Mouse (Mus musculus) mouse trophoblast stem cell (cell line): ENCODE data around the gene Olfr700.
"Not testable (repeated sequence)": the region's sequence is repeated elsewhere in the genome, so short reads cannot be mapped to it uniquely, and the experiment has no call there.

Experiments
- in situ Hi-C, 2 experiments: fragments of 300-500 bp; cut with MseI, MboI; formaldehyde crosslinking; loops; 2 replicates in 1 of 2; 3 replicates in 1 of 2; pipeline ENCODE4 v1.15.1; 2025

The Olfr700 gene

GRCm38 (mm10) chr7:106808734-106809133 lies at the start of gene Olfr700:
Gene Olfr700, minus strand, starts transcription at chr7:106808834.
- in situ Hi-C loops: no loop called here

GRCm38 (mm10) chr7:106843060-106843459 lies 34.4 kb upstream of the Olfr700 start, which contains the start of gene Olfr703:
Gene Olfr703, plus strand, starts transcription at chr7:106843360.
- in situ Hi-C loops: no loop called here

DNA sequence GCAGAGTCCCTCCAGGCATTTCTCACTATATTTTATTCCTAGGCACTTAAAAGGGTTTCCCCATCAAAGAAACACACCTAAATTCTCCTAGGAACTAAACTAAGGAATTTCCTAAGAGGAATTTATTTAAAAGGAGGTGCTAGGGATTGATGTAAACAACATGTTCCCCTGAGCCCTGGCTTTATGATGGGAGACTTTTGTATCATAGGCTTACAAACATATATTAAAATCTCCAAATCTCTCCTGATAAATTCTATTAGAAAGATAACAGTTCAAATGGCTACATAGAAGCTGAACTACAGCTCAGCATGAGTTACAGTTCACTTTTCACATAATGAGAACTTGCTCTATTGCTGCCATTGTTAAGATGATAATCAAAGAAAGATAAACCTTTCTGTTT lies 25.2 kb upstream of the Olfr700 start, which contains the start of gene Olfr702:
Olfr702 (minus strand) TSS at position 101 of the 400 bp plus-strand sequence.
- in situ Hi-C loops: no loop called here

DNA sequence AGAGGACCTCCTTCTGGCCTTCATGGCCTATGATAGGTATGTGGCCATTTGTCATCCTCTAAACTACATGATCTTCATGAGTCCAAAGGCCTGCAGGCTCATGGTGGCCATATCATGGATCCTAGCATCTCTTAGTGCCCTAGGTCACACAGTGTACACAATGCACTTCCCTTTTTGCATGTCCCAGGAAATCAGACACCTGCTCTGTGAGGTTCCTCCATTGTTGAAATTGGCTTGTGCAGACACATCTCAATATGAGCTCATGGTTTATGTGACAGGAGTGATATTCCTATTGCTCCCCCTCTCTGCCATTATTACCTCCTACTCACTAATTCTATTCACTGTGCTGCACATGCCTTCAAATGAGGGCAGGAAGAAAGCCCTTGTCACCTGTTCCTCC lies 9.8 kb upstream of the Olfr700 start:
- in situ Hi-C loops: no loop called here

DNA sequence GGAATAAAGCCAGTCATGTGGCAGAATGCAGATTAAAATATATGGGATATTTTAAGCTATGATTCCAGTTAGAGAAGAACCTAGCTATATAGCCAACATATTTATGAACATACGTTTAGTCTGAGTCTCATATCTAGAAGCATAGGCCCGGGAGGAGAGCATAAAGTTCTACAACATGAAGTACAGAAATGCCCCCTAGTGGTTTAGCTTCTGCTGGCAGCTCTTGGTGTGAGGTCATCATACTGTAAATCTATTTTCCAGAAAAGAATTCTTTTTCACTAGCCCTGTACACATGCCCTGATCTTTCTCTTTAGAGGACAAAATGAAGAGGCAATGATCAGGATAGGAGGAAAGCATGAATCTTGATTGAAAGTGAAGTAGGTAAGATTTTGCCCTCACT lies 7.1 kb upstream of the Olfr700 start:
- in situ Hi-C loops: no loop called here

- in situ Hi-C loops: no loop called here
These were observed 5.2 kb upstream of the Olfr700 start, which contains the start of gene Olfr701 for GRCm38 (mm10) chr7:106813829-106814228. Gene Olfr701, plus strand, starts transcription at chr7:106814129.

DNA sequence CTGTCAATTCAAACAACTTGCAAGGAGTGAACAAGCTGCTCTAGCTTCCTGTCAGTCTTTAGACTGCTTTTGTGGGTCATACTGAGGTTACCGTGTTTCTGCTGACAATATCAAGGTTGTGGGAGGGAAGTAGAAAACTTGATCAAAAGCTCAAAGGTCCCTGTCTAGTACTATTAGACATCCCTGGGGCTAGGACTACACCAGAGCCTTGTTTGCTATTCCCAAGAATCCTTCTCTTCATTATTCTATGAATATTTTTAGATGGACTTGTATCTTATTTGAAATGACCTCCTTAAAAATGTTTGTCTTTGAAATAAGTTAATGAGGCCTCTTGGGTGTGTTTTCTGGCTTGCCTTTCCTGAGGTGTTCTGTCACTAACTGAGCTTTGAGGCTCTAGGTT lies 15.5 kb downstream of the Olfr700 start, which contains the start of gene Olfr699:
Olfr699 (minus strand) TSS at position 101 of the 400 bp plus-strand sequence.
- in situ Hi-C loops: loop anchor here in 1 of 2 experiments (25.0 kb wide), 1 partner anchor 556 kb away; no protein-coding TSS in a partner anchor

DNA sequence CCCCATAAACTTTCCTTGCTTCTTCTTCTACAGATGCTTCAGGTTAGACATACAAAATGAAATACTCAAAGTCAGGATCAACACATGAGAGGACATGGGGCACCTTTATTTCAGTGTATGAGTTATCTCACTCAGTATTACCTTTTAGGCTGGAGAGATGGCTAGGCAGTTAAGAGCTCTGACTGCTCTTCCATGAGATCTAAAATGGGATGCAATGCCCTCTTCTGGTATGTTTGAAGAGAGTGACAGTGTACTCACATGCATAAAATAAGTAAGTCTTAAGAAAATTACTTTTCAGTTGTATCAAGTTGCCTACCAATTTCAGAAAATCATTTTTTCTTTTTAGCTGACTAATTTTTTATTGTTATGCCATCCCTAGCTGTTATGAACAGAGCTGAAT lies 20.3 kb downstream of the Olfr700 start:
- in situ Hi-C loops: loop anchor here in 1 of 2 experiments (25.0 kb wide), 1 partner anchor 551 kb away; no protein-coding TSS in a partner anchor

- in situ Hi-C loops: not testable (repeated sequence)
These were observed 47.6 kb downstream of the Olfr700 start for GRCm38 (mm10) chr7:106761008-106761407.

- in situ Hi-C loops: no loop called here
These were observed 49.8 kb downstream of the Olfr700 start for GRCm38 (mm10) chr7:106758800-106759199.
